9 mouse cellular contexts compared by ENCODE assay signal in genomic region chr8:61756971-61757965, GRCm38 (mm10).
DNase-seq lines count a peak whose midpoint lies in the region; ATAC-seq lines count a peak whose summit lies in the region.
"Had no signal": no experiment of that assay in that cellular context is flagged by ENCODE, and none has a peak within 500 bp of the region (broad histone marks: within the 10 kb centered on the region; RNA-seq: fewer than 3 reads in every experiment).

No protein-coding gene starts in this region.

- no peaks in the 10 kb centered on the region for H3K36me3 ChIP-seq in forebrain, embryonic 15.5 days
- H3K36me3 ChIP-seq in limb, embryonic 15.5 days: 0 out of 2 replicates have a peak, but pooled peaks cover 4% of the 10 kb centered on the region

- no peak overlapping the region for H3K4me3 ChIP-seq in forebrain, embryonic 15.5 days
- H3K4me3 ChIP-seq in limb, embryonic 15.5 days: peak overlapping the region; percentile 47

- no peaks in the 10 kb centered on the region for H3K27me3 ChIP-seq in forebrain, embryonic 15.5 days
- 0 out of 2 replicates have a peak, but pooled peaks cover 3% of the 10 kb centered on the region for H3K27me3 ChIP-seq in limb, embryonic 15.5 days

- ATAC-seq in forebrain, embryonic 15.5 days (replicated peaks): peak; percentile 27
- peak; percentile 56 for ATAC-seq in limb, embryonic 15.5 days (ENCODE audit: insufficient number of reproducible peaks, low FRiP score, low TSS enrichment, low read depth)
- ATAC-seq: inflammation-experienced regulatory T-cells, adult 6 months had no signal

- no peaks in the 10 kb centered on the region for H3K9me3 ChIP-seq in forebrain, embryonic 15.5 days
- H3K9me3 ChIP-seq in limb, embryonic 15.5 days: no peaks in the 10 kb centered on the region

- H3K27ac ChIP-seq in forebrain, embryonic 15.5 days (replicated peaks): no peak overlapping the region
- peak overlapping the region; percentile 30 for H3K27ac ChIP-seq in limb, embryonic 15.5 days

- peaks cover 33% of the 10 kb centered on the region for H3K4me1 ChIP-seq in forebrain, embryonic 15.5 days
- H3K4me1 ChIP-seq in limb, embryonic 15.5 days: peaks cover 31% of the 10 kb centered on the region

- DNase-seq in lung, postnatal 10 days: peak; percentile 46
- DNase-seq in lung, adult 18-20 months: no peak
- DNase-seq in cerebellum, adult 18-20 months: no peak
- no peak for DNase-seq in adrenal gland, postnatal 4 days (ENCODE audit: low spot score in 2 of 2)
- no peak for DNase-seq in ovary, adult 18-20 months (ENCODE audit: low spot score)
- DNase-seq: adrenal gland, postnatal 10 days had no signal

- peak overlapping the region; percentile 21 for H3K4me2 ChIP-seq in forebrain, embryonic 15.5 days (replicated peaks)
- peak overlapping the region; percentile 58 for H3K4me2 ChIP-seq in limb, embryonic 15.5 days

- 32% methylated on average over 18 of the region's 18 CpGs for WGBS in forebrain, embryonic 15.5 days
- 11% methylated on average over 18 of the region's 18 CpGs for WGBS in limb, embryonic 15.5 days

- no peak overlapping the region for H3K9ac ChIP-seq in forebrain, embryonic 15.5 days (replicated peaks)
- no peak overlapping the region for H3K9ac ChIP-seq in limb, embryonic 15.5 days
